Mouse (Mus musculus) left cerebral cortex, adult 8-10 months (tissue): Measurements from ENCODE around the gene Jph4. TPM values are rescaled to one million over a fixed set of nuclear protein-coding genes. Genes with fewer than 3 reads are reported as not detected.

Source experiments
- DNase-seq, 2 experiments: peaks; one replicate each; pipeline ENCODE4 v3.0.0; 2022; ENCODE audit warnings: low spot score in 2 of 2
- total RNA-seq, 4 experiments: library from RNA; stranded (reverse); gene quantifications; 2 replicates each; pipeline ENCODE4 v1.2.4; 2022

Jph4 gene
- total RNA-seq, 4 experiments from 2014 or later, result 289 to 301 (median 292) TPM

DNA sequence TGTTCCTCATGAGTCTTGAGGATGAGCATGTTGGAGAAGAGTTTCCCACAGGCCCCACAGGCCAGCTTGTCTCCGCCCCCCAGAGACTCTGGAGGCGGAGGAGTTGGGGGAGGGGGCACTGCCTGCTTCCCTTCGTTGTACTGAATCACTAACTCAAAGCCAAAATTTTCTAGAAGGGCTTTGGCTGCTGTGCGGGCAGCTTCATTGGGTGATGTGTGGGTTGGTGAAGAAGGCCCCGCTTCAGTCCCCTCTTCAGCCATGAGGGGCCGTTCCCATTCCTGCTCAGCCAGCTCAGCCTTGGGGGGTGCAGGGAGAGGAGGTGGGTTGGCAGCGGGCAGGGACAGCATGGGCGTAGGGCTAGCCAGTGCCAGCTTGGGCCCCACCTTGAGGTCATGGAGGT, 50.7 kb downstream of the Jph4 start:
- DNase-seq, result no peak

DNA sequence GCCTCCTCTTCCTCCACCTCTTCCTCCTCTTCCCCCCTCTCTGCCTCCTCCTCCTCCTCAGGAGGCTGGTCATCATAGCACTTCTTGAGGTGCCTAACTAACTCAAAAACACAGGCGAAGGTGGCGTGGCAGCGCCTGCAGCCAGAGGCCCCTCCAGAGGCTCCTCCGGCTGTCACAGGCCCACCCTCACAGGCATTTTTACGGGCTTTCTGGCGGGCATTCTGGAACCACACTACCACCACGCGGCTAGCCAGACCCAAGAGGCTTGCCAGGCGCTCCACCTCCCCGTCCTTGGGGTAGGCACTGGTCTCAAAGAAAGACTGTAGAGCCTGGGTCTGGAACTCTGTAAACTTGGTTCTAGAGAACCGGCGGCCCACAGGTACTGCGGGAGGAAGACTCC, 51.3 kb downstream of the Jph4 start:
- no peak for DNase-seq

DNA sequence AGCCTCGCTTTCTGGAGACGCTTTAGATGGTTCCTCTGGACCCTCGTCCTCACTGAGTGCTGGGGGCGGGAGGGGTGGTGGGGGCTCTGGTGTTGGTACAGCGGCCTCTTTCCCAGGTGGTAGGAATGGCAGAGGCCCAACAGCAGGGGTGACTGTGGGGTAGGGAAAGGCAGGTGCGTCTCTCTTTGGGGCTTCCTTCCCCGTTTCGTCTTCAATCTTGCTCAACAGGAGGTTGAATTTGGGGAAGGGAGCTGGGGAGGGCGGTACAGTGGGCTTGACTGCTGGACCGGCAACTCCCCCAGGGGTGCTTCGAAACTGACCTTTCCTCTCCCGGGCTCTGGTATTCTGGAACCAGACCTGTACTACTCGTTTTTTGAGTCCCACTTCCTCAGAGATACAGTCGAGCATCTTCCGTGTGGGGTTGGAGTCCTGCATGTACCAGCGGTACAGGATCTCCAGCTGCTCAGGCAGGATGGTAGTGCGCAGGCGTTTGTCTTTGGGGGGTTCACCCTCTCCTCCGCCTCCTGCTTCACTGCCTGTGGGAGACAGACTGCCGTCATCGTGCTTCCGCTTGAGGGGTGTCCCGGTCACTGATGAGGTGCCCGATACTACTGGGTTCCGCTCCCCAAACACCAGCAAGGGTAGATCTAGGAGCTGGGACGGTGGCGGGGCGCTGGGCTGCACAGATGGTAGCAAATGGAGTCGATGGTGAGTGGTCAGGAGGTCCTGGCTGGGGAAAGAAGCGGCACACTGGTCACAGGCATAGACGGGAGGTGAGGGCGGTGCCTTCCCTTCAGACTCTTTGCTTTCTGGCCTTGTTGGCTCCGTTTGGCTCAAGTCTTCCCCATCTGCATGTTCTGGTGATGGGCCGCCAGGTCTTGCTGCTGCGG, 52.0 kb downstream of the Jph4 start:
- no peak for DNase-seq

DNA sequence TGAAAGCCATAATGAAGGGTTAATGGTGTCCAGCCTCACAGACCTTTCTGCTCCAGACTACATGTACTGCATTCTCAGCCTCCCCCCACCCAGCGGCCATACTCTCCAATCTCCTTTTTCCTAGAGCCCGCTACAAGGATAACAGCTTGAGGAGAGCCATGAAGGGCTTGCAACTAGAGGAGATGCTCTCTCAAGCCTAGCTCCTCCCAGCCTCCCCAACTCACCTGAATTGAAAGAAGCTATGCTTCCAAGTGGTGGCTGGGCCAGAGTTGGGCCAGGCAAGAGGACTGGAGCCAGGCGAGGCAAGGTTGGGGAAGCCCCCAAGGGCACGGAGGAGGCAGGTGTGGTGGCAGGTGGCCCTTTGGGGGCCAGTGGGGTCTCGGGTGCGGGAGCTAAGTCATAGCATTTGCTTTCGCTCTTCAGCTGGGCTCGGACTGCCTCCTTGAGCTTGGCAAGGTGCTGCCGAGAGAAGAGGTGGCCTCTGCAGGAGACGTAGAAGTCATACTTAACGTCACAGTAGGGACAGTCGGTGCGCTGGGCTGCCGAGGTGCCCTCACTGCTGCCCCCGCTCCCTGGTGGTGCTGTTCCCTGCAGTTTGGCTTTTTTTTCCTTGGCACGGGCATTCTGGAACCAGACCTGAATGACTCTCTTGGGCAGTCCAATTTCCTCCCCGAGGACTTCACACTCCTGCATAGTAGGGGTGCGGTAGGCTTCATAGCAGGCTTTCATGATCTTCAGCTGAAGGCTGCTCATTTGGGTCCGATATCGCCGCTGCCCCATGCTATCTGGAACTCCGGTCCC, 53.0 kb downstream of the Jph4 start:
- DNase-seq, result no peak

DNA sequence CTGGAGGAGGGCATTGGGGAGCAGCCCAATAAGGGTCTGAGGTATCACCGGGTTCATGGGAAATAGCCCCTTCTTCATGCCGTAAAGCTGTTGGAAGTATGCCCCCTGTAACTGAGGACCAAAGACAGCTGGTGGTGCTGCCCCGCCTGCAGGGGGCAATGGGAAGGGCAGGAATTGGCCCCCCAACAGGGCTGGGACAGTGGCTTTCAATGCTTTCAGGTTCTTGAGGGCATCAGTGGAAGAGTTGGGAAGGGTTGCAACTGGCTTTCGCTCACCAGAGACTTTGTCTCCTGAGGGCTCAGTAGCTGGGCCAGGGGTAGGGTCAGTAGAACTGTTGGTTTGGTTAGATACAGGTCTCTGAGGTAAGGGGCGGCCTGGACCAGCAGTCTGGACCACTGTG, 53.6 kb downstream of the Jph4 start:
- DNase-seq, result no peak

DNA sequence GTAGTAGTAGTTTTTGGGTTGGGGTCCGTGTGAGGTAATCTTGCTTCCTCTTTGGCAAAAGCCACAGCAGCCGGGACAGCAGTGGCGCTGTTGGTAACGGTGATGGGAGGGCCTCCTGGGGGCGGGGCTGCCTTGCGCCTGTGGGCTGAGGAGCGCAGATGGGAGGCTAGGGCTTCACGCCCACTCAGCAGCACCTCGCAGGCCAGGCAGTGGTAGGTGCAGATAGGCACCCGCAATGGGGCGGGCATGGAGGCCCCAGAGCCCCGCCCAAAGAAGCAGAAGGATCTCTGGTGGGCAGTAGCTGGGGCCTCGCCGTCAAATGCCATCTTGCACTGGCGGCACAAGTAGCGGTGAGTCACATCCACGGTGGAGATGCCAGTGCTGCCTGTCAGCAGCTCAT, 54.1 kb downstream of the Jph4 start:
- peak; percentile 49 to 84 for DNase-seq

DNA sequence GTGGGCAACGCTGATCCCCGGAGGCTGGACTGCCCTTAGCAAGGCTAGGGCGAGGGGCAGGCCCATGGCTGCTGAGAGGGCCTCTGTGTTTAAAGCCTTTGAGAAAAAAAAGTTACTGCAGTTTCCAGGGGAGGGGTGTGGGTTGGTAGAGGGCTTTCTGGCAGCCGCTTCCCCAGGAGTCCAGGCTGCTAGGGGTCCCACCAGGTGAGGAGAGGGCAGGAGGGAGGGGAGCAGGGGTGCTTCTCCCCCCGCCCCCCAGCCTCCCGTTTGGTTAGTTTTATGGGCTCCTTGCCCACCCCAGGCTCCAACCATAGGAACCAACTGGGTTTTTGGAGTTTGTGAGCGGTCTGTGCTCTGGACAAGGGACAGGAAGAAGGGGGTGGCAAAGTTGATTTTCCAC, 54.9 kb downstream of the Jph4 start:
- no peak for DNase-seq

DNA sequence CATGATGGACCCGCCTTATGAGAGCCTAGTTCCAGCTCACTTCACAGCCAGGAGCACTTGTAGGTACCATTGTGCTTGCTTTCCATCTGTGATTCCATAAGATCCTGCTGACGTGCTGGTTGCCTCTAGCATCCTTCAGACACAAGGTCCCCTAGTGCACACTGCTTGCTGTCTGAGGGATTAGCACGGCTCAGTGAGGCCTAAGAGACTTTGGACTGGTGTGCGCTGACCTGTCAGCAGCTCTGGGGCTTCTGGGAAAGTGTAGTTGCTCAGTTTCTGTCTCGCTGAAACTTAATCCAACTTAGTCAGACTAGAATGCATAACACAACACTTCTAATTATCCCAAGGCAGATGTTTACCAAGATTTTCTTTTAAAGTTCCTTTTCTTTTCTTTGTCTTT, 56.8 kb downstream of the Jph4 start:
- DNase-seq, result no peak

DNA sequence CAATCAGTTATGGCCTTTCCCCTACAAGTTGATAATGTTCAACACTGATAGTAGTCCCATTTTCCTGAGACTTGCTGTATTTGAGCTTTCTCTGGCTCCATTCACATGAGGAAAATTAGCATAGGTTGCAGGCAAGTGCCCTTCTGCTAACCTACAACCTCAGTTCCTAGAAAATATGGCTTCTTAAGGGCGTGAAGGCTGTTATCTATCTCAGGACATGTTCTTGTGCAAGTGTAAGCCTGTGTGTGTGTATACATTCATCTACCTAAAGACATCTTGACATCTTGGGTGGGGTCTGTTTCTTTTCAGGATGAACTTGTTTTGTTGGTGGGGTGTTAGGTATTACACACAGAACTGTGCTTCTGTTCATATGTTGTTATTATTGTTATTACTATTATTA, 57.7 kb downstream of the Jph4 start:
- no peak for DNase-seq

Other genes with a start within 250 kb of the Jph4 start
- gene Homez, start 246.0 kb downstream of the Jph4 start, total RNA-seq, result 10 to 100 TPM; 22.5 to 34.9 (median 24.2) TPM
- 10 to 100 TPM; 20.6 to 24.9 (median 22.7) TPM for gene Ppp1r3e, start 239.4 kb downstream of the Jph4 start, total RNA-seq
- gene Bcl2l2, start 233.6 kb downstream of the Jph4 start, total RNA-seq, result 100 to 1,000 TPM; 127 to 134 (median 132) TPM
- gene Gm20521, start 233.5 kb downstream of the Jph4 start, total RNA-seq, result 1 to 10 TPM in 3 of 4 experiments, not detected in 1; 1.5 to 6.7 (median 4.2) TPM
- gene Pabpn1, start 224.4 kb downstream of the Jph4 start, total RNA-seq, result 100 to 1,000 TPM; 231 to 262 (median 243) TPM
- 100 to 1,000 TPM; 565 to 622 (median 604) TPM for gene Slc22a17, start 203.8 kb downstream of the Jph4 start, total RNA-seq
- 10 to 100 TPM in 1 of 4 experiments, 1 to 10 TPM in 3; 8.9 to 10.3 (median 9.1) TPM for gene Efs, start 190.8 kb downstream of the Jph4 start, total RNA-seq
- under 1 TPM in 1 of 4 experiments, not detected in 3; 0.53 TPM for gene Il25, start 184.2 kb downstream of the Jph4 start, total RNA-seq
- gene Cmtm5, start 180.7 kb downstream of the Jph4 start, total RNA-seq, result 10 to 100 TPM; 60.3 to 67.9 (median 64.0) TPM
- 1 to 10 TPM; 5.3 to 9.9 (median 7.7) TPM for gene Myh6, start 150.0 kb downstream of the Jph4 start, total RNA-seq
- not detected for gene Gm17428, start 140.0 kb downstream of the Jph4 start, total RNA-seq
- gene Myh7, start 122.3 kb downstream of the Jph4 start, total RNA-seq, result 10 to 100 TPM in 3 of 4 experiments, 1 to 10 TPM in 1; 10.0 to 21.2 (median 13.1) TPM
- gene Ngdn, start 101.5 kb downstream of the Jph4 start, total RNA-seq, result 10 to 100 TPM; 30.2 to 34.4 (median 32.0) TPM
- gene Zfhx2, start 24.6 kb downstream of the Jph4 start, total RNA-seq, result 10 to 100 TPM; 36.0 to 41.7 (median 38.6) TPM
- 10 to 100 TPM; 26.2 to 31.5 (median 26.4) TPM for gene Thtpa, start 22.2 kb downstream of the Jph4 start, total RNA-seq
- 10 to 100 TPM in 3 of 4 experiments, 1 to 10 TPM in 1; 9.1 to 12.7 (median 12.1) TPM for gene Ap1g2, start 10.3 kb downstream of the Jph4 start, total RNA-seq
- gene Dhrs2, start 105.1 kb upstream of the Jph4 start, total RNA-seq, result not detected